Mouse (Mus musculus) 3134 (cell line): ENCODE results near the gene Pigm.

Experiments
- DNase-seq: peaks from one replicate; pipeline ENCODE4 v3.0.0-alpha.2; 2011; ENCODE audit warnings: low spot score; ENCODE audit not compliant: insufficient read length; ENCODE audit errors: extremely low read depth

The Pigm gene

DNA sequence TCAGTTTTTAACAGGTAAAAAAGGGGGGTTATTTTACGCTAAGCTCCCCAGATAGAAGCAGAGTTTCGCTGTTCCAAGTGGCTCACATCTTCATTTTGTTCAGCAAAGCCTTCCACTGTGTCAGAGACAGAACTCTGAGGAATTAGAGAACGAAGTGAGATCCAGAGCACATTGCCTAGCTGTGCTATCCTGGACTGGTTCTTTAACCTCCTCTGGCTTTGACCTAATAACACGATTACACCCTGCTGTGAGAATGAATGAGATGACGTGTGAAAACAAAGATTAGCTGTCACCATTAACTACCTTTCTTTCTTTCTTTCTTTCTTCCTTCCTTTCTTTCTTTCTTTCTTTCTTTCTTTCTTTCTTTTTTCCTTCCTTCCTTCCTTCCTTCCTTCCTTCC is 33.1 kb downstream of the Pigm start:
- no peak for DNase-seq

DNA sequence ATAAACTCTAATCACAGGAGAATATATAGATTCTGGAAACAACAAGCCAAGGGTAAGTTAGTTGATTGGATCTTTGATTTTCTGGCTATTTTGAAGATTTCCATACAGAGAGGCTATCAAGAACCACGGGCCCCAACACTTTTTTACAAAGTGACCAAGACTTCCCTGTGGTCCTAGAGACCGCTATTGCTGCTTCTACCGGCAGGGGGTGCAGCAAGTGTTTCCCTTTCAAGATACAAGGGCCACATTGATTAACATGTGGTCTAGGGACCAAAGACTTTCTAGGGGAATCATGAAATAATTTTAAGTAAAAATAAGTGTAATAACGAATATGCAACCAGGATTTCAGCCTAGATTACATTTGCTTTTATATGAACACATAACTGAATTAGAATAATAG is 34.5 kb downstream of the Pigm start:
- DNase-seq: no peak

DNA sequence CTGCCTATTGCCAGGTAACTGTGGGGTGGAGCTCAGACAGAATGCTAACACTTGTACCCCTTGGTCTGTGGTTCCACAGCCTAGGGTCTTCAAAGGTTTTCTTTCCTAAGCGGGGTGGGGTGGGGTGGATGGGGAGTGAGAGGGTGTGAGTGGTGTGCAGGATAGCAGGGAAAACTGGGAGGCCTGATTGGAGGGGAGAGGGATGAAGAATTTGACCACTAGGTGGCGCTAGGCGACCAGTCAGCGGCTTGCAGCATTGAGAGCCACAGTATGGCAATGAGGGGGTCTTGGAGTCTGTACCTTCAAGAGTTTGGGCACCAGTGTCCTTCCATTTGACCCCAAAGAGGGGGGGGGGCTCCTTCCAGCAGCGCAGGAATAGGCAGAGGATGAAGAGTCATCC is 35.9 kb downstream of the Pigm start:
- DNase-seq: peak; percentile 31

DNA sequence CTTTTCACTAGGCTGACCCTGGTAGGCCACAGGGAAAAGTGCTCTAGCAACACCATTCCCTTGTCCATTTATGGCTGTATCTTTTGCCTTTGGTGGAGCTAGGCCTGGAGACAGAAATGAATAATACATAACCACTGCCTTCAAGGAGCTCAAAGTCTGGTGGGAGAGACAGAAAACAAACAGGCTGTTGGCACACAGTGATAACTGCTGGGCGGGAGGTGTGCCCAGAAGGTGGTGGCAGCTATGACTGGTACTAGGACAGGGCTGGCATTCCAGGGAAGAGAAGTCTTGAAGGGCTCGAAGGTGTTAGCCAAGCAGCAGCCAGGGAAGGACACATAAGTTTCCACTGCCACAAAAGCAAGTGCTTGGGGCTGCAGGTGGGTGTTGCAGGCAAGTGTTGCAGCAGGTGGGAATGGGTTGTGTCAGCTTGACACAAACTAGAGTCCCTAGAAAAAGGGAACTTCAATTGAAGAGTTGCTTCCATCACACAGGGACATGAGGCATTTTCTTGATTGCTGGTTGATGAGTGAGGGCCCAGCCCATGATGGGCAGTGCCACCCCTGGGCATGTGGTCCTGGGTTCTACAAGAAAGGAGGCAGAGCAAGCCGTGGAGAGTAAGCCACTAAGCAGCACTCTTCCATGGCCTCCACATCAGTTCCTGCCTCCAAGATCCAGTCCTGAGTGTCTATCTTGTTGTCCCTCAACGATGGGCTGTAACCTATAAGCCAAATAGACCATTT is 37.3 kb downstream of the Pigm start:
- no peak for DNase-seq

DNA sequence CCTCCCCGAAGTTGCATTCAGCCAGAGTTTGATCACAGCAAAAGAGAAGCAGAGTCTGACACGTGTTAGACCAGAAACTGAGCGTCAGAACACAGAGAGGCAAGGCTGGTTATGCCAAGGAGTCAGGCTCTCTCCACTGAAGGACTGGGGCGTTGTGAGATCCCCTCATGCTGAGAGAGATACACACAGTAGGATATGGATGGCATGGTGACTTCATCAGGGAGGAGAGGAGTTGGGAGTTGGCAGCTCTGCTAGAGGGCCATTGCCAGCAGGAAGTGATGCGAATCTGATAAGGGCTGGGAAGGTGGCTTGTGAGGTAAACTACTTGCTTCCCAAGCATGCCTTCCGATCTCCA is 37.9 kb downstream of the Pigm start:
- no peak for DNase-seq

DNA sequence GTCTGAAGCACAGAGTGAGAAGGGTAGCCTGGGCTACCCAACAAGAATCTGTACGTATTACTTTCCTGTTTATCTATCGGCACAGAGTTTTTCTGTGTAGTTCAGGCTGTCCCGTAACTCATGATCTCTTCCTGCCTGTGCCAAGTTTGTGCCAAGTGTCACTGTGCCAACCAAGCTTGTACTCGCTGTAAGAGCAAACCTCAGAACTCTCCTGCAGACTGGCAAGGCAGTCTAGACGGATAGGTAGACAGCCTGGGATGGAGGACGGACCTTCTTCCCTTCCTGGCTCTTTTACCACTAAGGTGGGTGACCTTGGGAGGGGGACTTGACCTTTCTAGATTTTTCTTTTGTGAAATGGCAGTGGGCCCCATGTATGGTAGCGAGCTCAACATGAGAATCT is 38.7 kb downstream of the Pigm start:
- DNase-seq: no peak

DNA sequence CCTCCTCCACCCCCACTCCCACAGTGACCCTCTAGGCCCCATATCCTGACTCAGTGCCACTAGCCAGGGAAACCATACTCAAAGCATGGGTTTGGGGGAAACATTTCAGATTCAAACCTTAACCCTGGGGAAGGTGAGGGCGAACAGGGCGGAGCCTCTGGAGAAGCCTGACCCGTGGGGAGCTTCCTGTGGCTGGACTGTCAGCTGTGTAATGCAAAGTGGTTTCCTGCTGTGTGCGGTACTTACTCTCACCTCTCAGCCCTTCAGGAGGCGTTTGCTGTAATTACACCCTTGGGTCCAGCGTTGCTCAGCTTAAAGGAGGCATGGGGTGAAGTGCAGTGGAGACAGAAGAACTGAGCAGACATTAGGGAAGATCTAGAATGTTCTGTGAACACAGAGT is 41.8 kb downstream of the Pigm start:
- no peak for DNase-seq

DNA sequence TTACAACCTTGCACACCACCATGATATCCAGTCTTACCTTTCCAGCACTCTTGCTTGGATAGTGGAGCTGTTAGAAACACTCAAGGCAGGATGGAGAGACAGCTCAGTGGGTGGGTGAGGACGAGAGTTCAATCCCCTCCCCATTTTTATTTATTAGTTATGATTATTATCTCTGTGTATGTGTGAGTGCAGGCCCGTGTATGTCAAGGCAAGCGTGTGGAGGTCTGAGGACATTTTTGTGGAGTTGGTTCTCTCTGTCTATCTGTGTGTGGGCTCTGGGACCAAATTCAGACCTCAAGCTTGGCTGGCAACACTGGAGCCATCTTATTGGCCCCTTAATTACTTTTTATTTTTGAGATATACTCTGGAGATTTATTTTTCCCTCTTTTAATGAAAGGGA is 42.3 kb downstream of the Pigm start:
- DNase-seq: no peak

DNA sequence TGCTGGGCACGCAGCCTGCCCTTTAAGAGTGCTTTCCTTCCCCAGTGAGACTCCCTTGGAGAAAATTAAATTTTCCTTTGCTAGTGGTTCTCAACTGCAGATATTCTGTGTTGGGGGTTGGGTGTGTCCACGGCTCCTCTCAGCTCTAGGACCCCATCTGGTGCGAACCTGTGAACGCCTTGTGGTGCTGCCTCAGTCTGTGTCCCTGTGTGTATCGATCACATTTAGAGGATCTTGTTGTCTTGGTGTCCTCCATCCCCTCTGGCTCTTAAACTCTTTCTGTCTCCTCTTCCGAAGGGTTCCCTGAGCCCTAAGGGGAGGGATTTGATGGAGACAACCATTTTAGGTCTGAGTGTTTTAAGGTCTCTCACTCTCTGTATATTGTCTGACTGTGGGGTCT is 43.8 kb downstream of the Pigm start:
- no peak for DNase-seq

DNA sequence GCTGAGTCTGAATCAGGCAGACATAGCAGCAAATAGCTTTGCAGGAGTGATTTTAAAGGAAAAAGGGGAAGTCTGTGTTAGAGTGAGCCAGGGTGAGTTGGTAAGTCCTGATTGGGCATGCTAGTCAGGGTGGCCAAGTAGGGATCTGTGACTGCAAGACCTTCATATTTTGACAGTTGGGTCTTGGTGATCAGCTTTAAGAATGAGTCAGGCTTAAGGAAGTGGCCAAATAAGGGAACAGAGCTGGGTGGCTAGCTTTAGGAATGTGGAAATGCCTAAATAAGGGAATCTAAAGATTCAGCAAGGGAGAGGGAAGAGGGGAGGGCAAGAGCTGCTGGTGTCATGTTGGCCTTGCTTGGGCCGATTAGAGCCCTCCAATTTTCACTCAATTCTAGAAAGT is 47.0 kb downstream of the Pigm start:
- peak; percentile 67 for DNase-seq

DNA sequence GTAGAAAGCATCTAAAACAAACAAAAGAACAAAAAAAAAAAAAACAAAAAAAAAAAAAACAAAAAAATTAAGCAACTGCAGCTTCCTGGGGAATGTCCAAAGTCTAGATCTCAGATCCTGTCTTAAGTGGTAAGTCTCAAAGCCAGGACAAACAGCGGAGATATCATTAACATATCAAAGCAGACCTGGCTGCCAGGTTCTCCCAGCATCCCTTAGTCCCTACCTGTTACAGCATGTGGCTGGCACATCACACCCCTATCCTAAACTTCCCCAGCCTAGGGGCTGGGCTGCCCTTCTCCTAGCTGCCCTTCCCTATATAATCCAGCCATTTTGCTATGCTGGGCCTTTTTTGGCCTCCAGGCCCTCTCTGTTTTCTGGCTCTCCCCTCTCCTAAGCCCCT is 50.1 kb downstream of the Pigm start:
- no peak for DNase-seq

DNA sequence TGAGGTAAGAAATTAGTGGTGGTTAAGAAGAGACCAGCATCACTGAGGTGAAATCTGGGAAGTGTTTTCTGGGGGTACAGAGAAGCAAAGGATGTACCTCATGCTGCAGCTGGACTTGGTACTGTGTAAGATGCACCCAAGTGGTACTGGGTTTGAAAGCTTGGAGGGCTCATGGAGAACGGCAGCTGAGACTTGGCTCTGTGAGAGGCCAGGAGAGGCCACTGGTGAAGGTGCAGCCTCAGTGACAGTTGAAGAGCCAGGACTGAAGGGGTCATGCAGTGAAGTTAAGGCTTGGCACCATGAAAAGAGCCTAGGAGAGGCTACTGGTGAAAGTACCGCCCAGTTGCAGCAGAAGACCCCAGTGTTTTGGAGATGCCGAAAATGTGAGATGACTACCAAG is 51.5 kb downstream of the Pigm start:
- no peak for DNase-seq

DNA sequence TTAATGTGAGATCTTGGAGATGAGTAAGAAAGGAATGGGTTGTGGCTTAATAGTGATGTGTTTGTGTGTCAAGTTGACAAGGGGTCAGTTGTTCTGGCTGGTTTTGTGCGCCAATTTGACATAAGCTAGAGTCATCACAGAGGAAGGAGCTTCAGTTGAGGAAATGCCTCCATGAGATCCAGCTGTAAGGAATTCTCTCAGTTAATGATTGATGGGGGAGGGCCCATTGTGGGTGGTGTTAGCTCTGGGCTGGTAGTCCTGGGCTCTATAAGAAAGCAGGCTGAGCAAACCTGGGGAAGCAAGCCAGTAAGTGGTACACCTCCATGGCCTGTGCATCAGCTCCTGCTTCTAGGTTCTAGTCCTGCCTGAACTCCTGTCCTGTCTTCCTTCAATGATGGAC is 52.3 kb downstream of the Pigm start:
- DNase-seq: no peak

DNA sequence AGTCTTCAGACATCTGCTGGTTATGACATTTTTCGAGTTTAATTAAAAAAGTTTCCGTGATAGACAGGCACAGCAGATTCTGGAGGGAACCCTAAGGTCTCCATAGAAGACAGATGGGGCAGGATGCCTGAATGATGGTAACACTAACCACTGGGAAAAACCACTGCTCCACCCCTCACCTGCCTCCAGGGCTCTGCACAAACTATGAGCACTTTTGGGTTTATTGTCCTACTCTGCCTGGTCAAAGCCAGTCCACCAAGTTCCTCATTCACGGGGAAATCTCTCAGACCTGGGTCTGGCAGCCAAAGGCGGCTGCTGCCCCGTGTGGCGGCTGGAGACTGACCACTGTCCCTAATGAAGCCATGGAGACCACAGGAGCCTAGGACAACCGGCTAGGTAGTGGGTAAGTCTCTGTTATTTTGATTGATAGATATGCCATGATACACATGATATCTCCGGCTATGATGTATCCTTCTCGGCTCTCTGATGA is 54.4 kb downstream of the Pigm start:
- DNase-seq: no peak

DNA sequence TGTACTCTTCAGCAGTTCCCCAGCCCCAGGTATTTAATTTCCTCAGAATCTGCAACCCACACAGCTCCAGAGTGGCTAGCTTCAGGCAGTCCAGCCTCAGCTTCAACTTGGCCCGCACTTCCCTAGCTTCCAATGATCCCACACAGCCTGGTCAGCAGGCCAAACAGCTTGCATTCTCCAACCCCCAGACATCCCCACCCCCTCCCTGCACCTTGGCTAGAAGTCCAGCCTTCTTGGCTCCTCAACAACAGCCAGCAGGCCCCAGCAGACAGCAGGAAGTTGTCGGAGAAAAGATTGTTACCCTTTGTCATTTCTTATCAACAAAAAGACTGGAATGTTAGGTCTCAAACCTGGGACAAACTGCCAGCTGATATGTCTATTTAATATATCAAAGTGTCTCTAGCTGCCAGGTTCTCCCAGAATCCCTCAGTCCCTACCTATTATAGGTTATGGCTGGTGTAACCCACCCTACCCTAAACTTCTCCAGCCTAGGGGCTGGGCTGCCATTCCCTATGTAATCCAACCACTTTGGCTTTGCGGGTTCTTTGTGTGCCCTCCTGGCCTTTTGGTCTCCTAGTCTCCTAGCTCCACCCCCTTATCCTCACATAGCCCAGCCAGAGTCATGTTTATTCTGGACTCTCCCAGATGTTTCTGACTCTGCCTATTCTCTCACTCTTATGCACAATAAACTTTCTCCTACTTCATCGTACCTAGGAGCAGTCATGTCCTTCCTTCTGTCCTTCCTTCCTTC is 55.7 kb downstream of the Pigm start:
- DNase-seq: no peak

DNA sequence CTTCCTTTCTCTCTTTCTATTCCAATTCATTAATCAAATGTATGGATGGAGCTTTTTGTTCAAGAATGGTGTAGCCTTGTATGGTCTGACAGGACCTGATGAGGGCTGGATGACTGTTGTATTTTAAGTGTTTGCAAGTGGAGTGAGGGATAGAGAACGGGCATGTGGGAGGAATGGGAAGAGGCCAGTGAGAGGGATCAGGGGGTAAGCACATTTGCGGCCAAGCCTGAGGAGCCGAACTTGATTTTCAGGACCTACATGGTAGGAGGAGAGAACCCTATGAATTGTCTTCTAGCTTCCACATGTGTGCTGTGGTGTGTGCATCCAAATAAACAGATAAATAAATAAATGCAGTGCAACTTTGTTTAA is 56.2 kb downstream of the Pigm start:
- no peak for DNase-seq

DNA sequence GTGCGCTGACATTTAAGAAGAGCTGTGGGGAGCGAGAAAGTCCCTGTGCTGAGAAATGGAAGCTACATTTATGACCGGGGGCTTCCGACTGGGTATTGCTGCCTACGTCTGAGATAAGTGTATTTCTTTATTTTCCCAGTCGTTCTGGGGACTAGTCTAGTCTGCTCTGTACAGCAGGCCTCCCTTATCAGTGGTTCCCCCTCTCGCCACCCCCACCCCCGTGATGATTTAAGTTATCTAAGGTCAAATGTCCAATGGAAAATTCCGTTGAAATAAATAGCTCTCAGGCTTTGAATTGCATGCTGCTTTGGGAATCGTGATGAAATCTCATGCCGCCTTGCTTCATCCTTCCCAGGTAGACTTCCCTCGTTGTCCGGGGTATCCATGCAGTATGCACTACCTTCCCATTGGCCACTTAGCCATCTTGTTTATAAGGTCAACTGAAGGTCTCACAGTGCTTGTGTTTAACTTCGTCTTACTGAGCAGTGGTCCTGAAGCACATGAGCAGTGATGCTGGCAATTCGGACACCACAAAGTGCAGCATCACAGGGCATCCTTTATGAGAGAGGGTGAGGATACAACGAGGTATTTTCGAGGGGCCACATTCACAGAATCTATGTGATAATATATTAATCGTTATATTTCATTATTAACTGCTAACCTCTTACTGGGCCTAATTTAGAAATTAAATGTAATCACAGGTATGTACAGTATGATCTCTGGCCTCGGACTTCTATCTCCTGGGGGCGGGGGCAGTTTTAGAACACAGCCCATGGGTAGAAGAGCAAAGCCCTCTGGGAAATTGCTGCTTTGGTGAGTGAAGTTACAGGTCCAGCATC is 56.9 kb downstream of the Pigm start:
- no peak for DNase-seq
